Mouse (Mus musculus) v-Abl transformed pro-B cells (cell line): ENCODE data around the gene Prpf4b.

ENCODE experiments used
- in situ Hi-C, 2 experiments: fragments of 400-800 bp; cut with MboI; formaldehyde crosslinking; loops; one replicate each; pipeline ENCODE4 v1.15.1; 2025; ENCODE audit not compliant: unreplicated experiment in 2 of 2

The Prpf4b gene

DNA sequence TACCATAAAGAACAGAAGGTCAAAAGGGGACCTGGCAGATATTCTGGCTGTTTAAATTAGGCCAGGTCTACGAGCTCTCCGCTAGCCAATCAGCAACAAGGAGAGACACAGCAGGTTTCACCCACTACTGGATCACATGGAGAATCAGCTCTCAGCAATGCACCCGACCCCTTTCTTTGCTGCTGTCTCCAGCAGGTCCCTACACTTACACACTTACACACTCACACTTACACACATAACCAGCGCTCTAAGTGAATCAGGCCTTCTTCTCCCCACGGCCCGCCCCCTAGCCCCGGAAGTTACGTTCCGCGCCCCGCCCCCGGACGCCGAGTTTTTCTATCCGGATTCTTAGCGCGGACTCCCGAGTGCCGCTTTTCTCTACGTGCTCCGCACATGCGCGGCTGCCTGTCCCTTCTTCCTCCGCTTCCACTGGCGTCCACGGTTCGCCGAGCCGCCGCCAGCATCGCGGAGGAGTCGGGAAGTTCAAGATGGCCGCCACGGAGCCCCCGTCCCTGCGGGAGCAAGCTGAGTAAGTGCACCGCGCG lies at the start of gene Prpf4b:
Prpf4b (plus strand) TSS at position 137 of the 545 bp plus-strand sequence.
- in situ Hi-C loops: loop anchor here in 1 of 2 experiments (10.0 kb wide), 3 partner anchors 710 to 910 kb away; partner anchors contain the start of genes Nqo2 and Psmg4

DNA sequence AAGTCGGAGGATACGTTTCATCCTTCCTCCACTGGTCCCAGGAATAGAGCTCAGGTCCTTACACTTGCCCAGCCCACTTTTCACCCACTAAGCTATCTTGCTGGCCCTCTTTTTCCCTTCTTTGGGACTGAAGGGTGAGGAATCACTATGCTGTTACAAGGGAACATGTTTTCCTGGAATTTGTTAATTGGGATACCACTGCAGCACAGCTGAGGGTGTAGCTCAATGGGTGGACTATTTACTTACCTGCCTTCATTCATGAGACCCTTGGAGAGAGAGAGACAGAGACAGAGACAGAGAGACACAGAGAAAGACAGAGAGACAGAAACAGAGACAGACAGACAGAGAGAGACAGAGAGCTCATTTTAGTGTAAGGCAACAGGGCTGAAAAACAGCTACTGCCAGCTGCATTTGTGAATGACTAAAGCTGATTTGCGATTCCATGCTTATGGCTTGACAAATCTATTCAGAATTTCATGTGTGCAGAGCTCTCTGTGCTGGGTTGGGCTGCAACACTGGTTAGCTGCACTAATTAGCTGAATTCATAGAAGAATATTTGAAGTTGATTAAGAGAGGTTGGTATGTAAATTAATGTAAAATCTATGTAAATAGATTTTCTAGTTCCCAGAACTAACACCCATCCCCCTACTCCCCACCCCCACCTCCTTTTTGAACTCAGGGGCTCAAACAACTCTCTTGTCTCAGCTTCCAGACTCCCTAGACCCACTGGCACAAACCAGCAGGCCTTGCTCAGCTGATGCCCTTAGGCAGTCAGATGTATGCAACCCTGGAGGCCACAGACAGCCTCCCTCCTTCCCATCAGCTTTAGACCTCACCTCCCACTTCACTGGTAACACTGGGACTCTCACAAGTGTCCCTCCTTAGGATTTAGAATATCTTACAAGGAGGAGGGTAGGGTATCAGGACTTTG lies 48.1 kb upstream of the Prpf4b start:
- in situ Hi-C loops: no loop called here

DNA sequence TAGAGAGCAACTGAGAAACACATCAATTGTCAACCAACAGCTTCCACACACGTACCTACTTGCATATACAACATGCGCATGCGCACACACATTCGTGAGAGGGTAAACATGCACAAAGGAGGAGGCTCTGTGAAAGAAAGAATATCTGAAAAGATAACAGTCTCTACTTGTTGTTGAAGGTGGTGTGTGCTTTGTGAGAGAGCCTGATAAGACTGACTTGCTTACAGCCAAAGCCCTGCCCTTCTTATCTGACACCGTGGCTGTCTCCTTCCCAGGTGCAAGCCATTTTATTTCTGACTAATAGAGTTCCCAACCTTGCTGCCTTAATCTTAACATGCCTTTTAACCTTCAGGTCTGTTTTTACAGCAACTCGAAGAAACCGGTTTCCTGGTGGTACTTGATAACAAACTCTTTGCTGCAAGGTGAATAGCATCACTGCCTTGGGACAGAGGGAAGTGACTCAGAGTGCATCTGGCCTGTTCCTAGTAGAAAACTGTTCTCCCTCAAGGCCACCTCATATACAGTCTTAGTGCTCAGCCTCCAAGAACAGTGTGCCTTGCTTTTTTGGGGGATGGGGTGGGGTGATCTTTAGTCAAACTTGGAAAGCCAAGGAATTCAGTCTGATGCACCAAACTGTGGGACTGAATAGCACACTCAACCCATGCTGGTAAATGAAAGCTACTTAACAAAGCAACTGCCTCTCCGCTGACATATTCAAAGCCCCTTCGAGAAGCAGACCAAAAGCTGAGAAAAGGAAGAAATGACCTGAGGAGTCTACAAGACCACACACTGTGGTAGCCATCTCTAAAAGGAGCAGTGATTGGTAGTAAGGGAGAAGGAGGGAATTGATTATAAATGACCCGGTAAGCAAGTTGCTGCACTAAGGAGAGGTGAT lies 46.9 kb upstream of the Prpf4b start:
- in situ Hi-C loops: no loop called here

DNA sequence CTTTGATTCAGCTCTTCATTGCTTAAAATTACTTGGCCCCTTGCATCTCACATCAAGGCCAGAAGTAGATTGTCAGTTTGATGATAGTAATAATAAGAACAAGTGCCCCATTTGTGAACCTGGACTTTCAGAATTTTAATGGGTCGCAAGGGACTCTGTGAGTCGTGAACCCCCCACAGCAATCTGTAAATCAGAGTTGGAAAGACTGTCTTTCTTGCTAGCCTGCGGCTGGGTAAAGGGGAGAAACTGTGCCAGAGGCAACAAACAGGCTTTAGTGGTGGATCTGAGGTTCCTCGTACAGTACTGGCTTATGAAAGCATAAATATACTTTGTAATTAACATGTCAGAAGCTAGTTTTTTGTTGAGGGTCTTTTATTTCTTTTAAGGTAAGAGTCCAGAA lies 32.3 kb upstream of the Prpf4b start:
- in situ Hi-C loops: no loop called here

DNA sequence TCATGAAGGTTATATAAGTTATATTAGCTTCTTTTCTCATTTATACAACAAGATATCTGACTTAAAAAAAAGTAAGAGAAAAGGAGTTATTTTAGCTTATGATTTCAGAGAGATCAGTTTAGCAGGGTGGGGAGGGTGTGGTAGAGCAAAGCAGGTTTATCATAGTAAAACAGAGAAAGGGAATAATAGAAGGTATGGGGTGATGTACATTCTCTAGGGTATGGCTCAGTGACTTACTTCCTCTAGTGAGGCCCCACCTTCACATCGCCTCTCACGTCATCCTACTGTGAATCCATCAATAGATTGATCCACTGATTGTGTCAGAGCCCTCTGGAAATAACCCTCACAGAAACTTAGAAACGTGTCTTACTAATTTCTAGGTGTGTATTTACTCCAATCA lies 24.3 kb upstream of the Prpf4b start:
- in situ Hi-C loops: loop anchor here (25.0 kb wide), 3 partner anchors 663 to 888 kb away; partner anchors contain the start of genes Bphl (in 1 of the 2) and Nqo2 (in 1 of the 2)

DNA sequence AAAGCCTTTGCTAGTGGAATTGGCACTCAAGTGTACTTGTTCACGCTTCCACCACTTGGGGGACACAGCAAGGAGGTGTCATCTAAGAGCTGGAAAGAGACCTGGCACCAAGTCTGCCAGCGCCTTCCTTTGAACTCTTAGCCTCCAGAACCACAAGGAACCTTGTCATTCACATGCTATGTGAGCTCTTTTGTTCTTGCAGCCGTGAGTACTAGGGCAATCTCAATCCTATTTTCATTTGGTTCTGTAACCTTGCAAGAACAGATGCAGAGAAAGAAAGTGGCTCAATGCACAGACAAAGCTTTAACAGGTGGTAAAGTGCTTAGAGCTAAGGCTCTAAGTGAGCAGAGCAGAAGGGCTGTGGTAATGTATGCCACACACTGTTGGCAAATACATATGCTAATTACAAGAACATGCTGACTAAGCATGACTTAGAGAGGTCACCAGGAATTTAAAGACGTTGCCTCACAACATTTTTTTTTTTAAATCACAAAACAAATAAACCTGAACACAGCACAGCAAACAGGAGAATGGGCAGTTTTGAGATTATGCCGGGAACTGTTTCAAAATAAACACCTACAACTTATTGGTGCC lies 23.8 kb upstream of the Prpf4b start:
- in situ Hi-C loops: loop anchor here (25.0 kb wide), 3 partner anchors 664 to 889 kb away; partner anchors contain the start of genes Bphl (in 1 of the 2) and Nqo2 (in 1 of the 2)

DNA sequence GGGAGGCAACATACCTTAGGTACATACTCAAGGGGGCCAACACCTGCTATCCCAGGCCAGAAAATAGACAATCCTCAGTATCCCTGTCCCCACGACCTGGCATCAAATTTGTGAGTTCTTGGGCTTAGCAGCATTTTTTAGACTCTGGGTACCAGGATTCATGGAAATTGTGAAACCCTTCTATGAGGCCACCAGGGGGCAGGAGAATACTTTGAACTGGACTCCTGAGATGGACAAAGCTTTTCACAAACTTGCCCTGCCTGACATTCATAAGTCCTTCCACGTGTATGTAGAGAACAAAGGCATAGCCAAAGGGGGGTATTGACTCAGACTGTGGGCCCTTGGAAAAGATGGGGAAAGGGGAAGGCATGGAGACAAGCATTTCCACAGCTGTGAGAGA lies 17.6 kb upstream of the Prpf4b start:
- in situ Hi-C loops: loop anchor here (25.0 kb wide), 3 partner anchors 670 to 895 kb away; partner anchors contain the start of genes Bphl (in 1 of the 2) and Nqo2 (in 1 of the 2)

DNA sequence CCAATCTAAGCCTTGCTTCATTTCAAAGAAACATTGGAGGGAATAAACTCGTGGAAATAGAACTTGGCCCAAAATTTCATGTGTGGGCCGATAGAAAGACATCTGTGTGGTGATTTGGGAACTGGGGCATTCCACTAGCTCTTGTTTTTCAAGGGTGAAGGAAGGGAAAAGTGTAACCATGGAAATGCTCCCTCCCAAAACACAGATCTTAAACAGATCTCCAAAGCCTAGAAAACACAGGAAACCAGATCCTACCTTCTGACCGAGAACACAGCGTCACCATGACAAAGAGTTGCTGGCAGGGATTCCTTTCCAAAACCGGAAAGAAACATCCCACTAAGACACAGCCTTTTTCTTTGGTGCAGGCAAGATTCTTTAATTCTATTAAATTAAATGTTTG lies 15.7 kb upstream of the Prpf4b start:
- in situ Hi-C loops: loop anchor here (25.0 kb wide), 3 partner anchors 672 to 897 kb away; partner anchors contain the start of genes Bphl (in 1 of the 2) and Nqo2 (in 1 of the 2)

DNA sequence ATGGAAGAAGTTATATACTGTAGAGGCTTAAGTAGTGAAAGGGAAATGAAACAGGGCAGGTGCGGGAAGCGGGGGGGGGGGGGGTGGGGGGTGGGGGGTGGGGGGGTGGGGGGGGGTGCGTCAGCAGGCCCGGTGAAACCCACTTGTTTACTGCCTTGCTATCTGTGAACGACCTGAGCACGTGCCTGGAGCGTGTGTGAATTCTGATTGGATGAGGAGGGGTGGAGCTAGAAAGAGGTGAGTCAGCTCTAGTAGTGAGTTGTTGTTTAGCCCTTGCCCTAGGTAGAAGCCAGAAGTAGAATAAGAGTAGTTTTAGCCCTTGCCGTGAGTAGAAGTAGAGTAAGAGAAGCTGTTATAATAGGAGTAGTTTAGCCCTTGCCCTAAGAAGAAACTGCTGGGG lies 13.9 kb upstream of the Prpf4b start:
- in situ Hi-C loops: loop anchor here (5.0 to 25.0 kb wide), 5 partner anchors 66 to 899 kb away; partner anchors contain the start of genes Bphl (in 1 of the 2) and Nqo2 (in 1 of the 2)

DNA sequence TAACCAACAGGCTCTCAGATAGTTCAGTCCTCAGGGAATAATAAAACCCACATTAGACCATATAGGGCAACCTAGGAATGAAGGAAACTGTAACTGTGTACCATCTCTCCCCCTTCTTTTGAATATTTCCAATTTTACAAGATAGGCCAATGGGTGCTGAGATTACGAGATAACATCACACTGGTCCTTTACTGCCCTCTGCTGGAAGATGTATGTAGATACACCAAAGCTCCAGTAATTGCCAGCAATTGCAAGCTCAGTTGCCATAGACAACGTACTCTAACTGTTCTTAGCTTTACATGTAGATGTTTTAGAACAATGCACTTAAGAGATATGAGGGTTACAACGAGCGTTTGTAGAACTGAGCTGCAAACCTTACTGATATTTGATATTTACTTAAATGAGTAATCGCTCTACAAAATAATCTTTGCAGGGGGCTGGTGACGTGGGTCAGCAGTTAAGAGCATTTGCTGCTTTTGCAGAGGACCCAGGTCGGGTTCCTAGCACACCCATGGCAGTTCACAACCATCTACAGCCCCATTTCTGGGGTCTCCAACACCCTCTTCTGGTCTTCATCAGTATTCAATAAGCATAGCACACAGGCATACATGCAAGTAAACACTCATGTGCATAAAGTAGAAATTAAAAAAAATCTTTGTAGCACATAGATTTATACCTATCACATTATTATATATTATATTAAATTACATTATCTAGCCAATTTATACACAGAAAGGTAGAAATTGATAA lies 10.5 kb upstream of the Prpf4b start:
- in situ Hi-C loops: loop anchor here (5.0 to 25.0 kb wide), 7 partner anchors 70 to 902 kb away; partner anchors contain the start of genes Bphl (in 1 of the 2) and Nqo2 (in 1 of the 2)

DNA sequence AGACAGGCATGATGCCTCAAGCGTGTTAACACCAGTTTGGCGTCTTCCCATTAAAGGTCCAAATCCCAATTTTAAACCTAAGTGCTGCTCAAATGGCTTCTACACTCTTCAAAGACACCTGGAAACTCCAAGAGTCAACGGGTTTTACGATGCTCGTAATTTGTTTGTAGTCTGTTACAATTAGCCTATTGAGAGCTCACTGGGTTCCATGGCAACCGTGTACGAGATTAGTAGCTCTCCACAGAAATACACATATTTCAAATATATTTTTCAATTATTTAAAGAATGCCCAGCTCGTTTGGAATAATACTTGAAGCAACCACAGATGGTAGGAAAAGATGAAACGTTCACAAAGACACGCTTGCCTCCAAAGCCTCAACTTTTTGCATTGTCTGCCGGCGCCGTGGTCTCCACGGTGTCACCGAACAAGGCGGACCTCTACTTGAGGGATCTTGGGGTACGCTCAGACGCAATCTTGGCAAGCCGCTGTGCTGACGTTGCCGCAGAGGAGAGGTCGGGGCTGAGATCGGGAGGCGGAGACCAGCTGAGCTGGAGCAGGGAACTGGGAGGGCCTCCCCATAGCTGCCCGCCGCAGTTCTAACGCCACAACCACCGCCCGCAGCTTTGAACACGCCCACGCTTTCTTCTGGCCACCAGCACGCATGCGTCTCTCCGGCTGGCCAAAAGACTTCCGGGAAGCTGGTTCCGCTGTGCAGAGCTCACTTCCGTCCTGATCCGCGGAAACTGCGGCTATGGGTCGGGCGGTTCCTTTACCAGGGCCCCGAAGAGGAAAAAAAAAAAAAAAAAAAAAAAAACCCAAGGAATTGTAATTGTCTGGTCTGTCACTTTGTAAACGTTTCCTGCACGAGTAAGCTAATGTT lies 1.1 kb upstream of the Prpf4b start:
- in situ Hi-C loops: loop anchor here (10.0 to 25.0 kb wide), 6 partner anchors 687 to 912 kb away; partner anchors contain the start of genes Nqo2 (in 2 of the 2), Bphl (in 1 of the 2) and Psmg4 (in 1 of the 2)

DNA sequence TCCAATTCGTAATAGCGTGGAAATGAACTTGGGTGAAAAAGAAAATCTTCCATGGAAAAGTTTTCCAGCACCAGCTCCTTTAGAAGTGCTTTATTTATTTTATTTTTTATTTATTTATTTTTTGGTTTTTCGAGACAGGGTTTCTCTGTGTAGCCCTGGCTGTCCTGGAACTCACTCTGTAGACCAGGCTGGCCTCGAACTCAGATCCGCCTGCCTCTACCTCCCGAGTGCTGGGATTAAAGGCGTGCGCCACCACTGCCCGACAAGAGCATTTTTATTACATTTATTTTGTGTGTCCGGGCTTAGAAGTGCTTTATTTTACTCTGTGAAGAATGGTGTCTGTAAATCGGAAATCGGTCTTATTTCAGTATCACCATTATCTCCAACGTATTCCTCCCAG lies 366 bp upstream of the Prpf4b start:
- in situ Hi-C loops: loop anchor here (10.0 to 25.0 kb wide), 6 partner anchors 687 to 912 kb away; partner anchors contain the start of genes Nqo2 (in 2 of the 2), Bphl (in 1 of the 2) and Psmg4 (in 1 of the 2)

DNA sequence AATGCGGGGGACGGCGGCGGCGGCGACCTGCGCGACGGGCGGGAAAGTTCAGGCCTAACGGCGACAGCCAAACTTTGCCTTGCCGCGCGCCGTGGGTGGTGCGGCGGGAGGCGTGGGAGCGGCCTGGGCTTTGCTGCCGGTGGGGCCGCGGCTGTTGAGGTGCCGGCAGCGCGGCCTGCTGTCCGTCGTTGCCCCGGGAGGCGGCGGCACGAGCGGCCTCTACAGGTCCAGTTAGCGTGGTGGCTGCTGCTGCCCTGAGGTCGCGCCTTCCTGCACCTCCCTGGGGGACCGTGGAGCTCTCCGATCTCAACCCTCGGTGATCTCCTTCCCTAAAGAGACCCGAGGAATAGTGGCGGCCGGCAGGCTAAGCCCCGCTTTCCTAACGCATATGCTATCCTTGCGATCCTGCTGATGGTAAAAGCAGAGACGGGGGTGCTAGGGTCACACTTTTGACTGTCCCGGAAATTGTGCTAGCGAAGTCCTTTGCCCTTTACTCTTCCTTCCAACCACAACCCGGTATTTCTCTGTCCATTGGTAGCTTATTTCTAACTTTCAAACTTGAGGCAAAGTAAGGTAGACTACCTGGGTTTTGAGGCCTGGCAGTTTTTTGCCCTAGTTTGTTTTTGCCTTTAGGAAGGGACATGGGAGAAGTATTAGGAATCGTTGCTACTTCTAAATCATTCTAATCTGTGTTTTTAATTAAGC lies 791 bp downstream of the Prpf4b start:
- in situ Hi-C loops: loop anchor here in 1 of 2 experiments (10.0 kb wide), 3 partner anchors 711 to 911 kb away; partner anchors contain the start of genes Nqo2 and Psmg4

DNA sequence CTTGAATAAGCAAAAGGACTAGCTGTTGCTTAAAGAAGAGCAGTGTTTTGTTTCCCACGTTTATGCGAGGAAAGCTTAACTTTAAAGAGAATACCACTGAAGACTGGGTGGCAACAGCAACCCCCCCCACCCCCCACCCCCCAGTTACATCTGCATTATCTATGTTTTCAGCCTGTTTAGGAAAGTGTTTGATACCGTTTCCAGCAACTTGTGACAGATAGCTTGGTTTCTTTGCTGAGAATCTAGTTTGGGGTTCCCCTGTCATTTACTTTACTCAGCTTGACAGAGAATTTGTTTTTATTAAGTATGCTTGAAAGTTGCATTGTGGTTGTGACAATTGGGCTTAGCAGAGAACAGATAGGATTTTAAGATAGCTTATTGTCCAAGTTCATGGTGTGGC lies 1.4 kb downstream of the Prpf4b start:
- in situ Hi-C loops: loop anchor here in 1 of 2 experiments (10.0 kb wide), 3 partner anchors 712 to 912 kb away; partner anchors contain the start of genes Nqo2 and Psmg4

DNA sequence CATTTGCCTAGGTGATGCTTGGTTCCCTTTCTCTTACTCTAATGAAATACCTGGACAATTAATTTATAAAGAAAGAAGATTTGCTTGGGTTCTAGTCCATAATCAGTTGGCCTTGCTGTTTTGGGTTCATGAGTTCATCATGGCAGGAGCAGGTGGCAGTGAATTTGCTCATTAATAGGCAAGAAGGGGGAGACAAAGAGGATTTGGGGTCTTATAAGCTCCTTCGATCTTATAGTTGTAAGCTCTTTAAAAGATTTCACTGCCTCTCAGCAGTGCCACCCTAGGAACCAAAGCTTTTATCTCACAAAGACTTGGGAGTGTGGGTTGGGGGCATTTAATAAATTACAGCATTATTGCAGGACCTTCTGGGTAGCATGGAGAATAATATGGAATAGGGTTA lies 17.8 kb downstream of the Prpf4b start:
- in situ Hi-C loops: no loop called here

DNA sequence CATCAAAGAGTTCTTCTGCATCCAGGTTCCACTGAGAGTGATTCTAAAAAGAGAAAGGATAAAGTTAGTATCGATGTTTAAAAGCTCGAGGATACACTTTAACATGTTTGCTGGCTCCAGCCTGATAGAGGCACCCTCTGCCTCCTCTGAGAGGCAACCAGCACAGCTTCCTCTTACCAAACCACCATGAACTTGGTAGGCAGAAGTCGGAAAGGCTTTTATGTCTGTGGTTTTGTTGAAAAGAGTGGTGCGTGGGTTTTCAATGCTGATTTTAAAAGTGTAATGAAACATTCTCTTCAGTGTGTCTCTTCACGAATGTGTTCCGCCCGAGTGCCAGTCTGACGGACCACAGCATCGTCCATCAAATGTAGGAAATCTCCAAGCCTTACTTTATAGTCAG lies 39.5 kb downstream of the Prpf4b start:
- in situ Hi-C loops: no loop called here
